Mouse (Mus musculus) heart, embryonic 15.5 days (tissue): ENCODE data around the gene Tenm4. TPM values are rescaled to one million over a fixed set of nuclear protein-coding genes. Genes with fewer than 3 reads are reported as not detected.
A peak's percentile ranks its signal among the peaks of the same experiment; 100 is the strongest.

Source experiments
- ATAC-seq: fragments of 200-750 bp; cut with Nextera tagmentation; replicated peaks from 2 replicates; pipeline ENCODE4 v1.8.0; 2017; ENCODE audit warnings: low read depth, moderate TSS enrichment; ENCODE audit not compliant: insufficient number of reproducible peaks, insufficient read depth, low FRiP score
- H3K27ac ChIP-seq: fragments of 300-500 bp; sonication (generic); 2 replicates; pipeline ENCODE4 v1.5.1; 2015; ENCODE audit warnings: mild to moderate bottlenecking, inconsistent platforms
- H3K27me3 ChIP-seq: fragments of 300-500 bp; sonication (generic); 2 replicates; pipeline ENCODE4 v1.6.1; 2015; ENCODE audit warnings: inconsistent platforms
- H3K36me3 ChIP-seq: fragments of 300-500 bp; sonication (generic); 2 replicates; pipeline ENCODE4 v1.6.1; 2015; ENCODE audit warnings: mild to moderate bottlenecking, inconsistent platforms
- H3K4me1 ChIP-seq: fragments of 300-500 bp; sonication (generic); replicated peaks from 2 replicates; pipeline ENCODE4 v1.6.1; 2015; ENCODE audit warnings: inconsistent platforms
- H3K4me2 ChIP-seq: fragments of 300-500 bp; sonication (generic); 2 replicates; pipeline ENCODE4 v1.6.1; 2015; ENCODE audit warnings: inconsistent platforms, mild to moderate bottlenecking, moderate library complexity
- H3K4me3 ChIP-seq: fragments of 300-500 bp; sonication (generic); 2 replicates; pipeline ENCODE4 v1.5.1; 2015; ENCODE audit warnings: mild to moderate bottlenecking, inconsistent platforms
- H3K9ac ChIP-seq: fragments of 300-500 bp; sonication (generic); 2 replicates; pipeline ENCODE4 v1.6.1; 2015; ENCODE audit warnings: mild to moderate bottlenecking, inconsistent platforms
- H3K9me3 ChIP-seq: fragments of 300-500 bp; sonication (generic); replicated peaks from 2 replicates; pipeline ENCODE4 v1.6.1; 2016; ENCODE audit warnings: inconsistent platforms
- WGBS: fragments of 180-500 bp; shearing (Covaris S2); methylation state at CpG from one replicate; pipeline ENCODE4 v1.1.7; 2015; ENCODE audit warnings: mixed read lengths; 5-methylcytosine and 5-hydroxymethylcytosine counted together
- polyA plus RNA-seq: library from polyadenylated mRNA; unstranded; fragments of >200 nt; fragmentation: Nextera tagmentation; extraction: Ambion mirVana; gene quantifications from 2 replicates; pipeline ENCODE4 v1.2.1, GENCODE M21; 2015

Tenm4 gene
- polyA plus RNA-seq, 1 experiment from 2014 or later: 7.9 TPM

- no peak for ATAC-seq
- H3K27ac ChIP-seq: no peak overlapping the region
- H3K9me3 ChIP-seq: no peaks in the 10 kb centered on the region
- H3K36me3 ChIP-seq: no peaks in the 10 kb centered on the region
- H3K9ac ChIP-seq: no peak overlapping the region
- no peak overlapping the region for H3K4me3 ChIP-seq
- H3K4me1 ChIP-seq: no peaks in the 10 kb centered on the region
- WGBS: 83% methylated on average over 5 of the region's 5 CpGs
- peaks cover 38% of the 10 kb centered on the region for H3K27me3 ChIP-seq
- no peak overlapping the region for H3K4me2 ChIP-seq
These were observed 554.6 kb downstream of the Tenm4 start for GRCm38 (mm10) chr7:96725603-96726002.

GRCm38 (mm10) chr7:96730360-96730759, 559.3 kb downstream of the Tenm4 start:
- no peaks in the 10 kb centered on the region for H3K4me1 ChIP-seq
- H3K36me3 ChIP-seq: no peaks in the 10 kb centered on the region
- peaks cover 25% of the 10 kb centered on the region for H3K27me3 ChIP-seq
- no peak overlapping the region for H3K4me3 ChIP-seq
- no peak for ATAC-seq
- no peak overlapping the region for H3K4me2 ChIP-seq
- H3K9ac ChIP-seq: no peak overlapping the region
- H3K27ac ChIP-seq: no peak overlapping the region
- H3K9me3 ChIP-seq: no peaks in the 10 kb centered on the region
- 81% methylated on average over 1 of the region's 1 CpGs for WGBS

- H3K36me3 ChIP-seq: no peaks in the 10 kb centered on the region
- 88% methylated on average over 4 of the region's 4 CpGs for WGBS
- H3K4me3 ChIP-seq: no peak overlapping the region
- no peak for ATAC-seq
- no peak overlapping the region for H3K27ac ChIP-seq
- H3K27me3 ChIP-seq: peaks cover 16% of the 10 kb centered on the region; the same call in 1 of the 2 replicates
- no peaks in the 10 kb centered on the region for H3K4me1 ChIP-seq
- no peak overlapping the region for H3K4me2 ChIP-seq
- no peak overlapping the region for H3K9ac ChIP-seq
- H3K9me3 ChIP-seq: no peaks in the 10 kb centered on the region
These were observed 560.9 kb downstream of the Tenm4 start for GRCm38 (mm10) chr7:96731947-96732346.

- WGBS: 62% methylated on average over 7 of the region's 7 CpGs
- no peak overlapping the region for H3K4me2 ChIP-seq
These were observed 563.4 kb downstream of the Tenm4 start for GRCm38 (mm10) chr7:96734315-96735058.

GRCm38 (mm10) chr7:96740631-96741030, 569.6 kb downstream of the Tenm4 start:
- Histone ChIP-seq H3K4me1 (no peaks in the 10 kb centered on the region; the same call in 1 of the 2 replicates), H3K36me3 (no peaks in the 10 kb centered on the region), H3K9ac (no peak overlapping the region), H3K4me2 (no peak overlapping the region), H3K9me3 (no peaks in the 10 kb centered on the region), H3K27me3 (0 out of 2 replicates have a peak, but pooled peaks cover 2% of the 10 kb centered on the region), H3K4me3 (no peak overlapping the region), H3K27ac (no peak overlapping the region)
- no peak for ATAC-seq
- WGBS: 78% methylated on average over 6 of the region's 6 CpGs

More at GRCm38 (mm10) chr7:96734315-96735058, 563.4 kb downstream of the Tenm4 start:
- Histone ChIP-seq H3K27ac (no peak overlapping the region), H3K4me1 (no peaks in the 10 kb centered on the region), H3K4me3 (no peak overlapping the region), H3K9ac (no peak overlapping the region), H3K27me3 (peaks cover 5% of the 10 kb centered on the region; the same call in 1 of the 2 replicates), H3K36me3 (no peaks in the 10 kb centered on the region), H3K9me3 (no peaks in the 10 kb centered on the region)
- ATAC-seq: no peak

GRCm38 (mm10) chr7:96742221-96742620, 571.2 kb downstream of the Tenm4 start:
- Histone ChIP-seq H3K9ac (no peak overlapping the region), H3K4me1 (no peaks in the 10 kb centered on the region; the same call in 1 of the 2 replicates), H3K27ac (no peak overlapping the region), H3K4me2 (no peak overlapping the region), H3K4me3 (no peak overlapping the region), H3K9me3 (no peaks in the 10 kb centered on the region), H3K27me3 (0 out of 2 replicates have a peak, but pooled peaks cover 3% of the 10 kb centered on the region), H3K36me3 (no peaks in the 10 kb centered on the region)
- no peak for ATAC-seq
- 36% methylated on average over 7 of the region's 7 CpGs for WGBS

- no peaks in the 10 kb centered on the region; the same call in 1 of the 2 replicates for H3K4me1 ChIP-seq
- H3K36me3 ChIP-seq: no peaks in the 10 kb centered on the region
- H3K9me3 ChIP-seq: no peaks in the 10 kb centered on the region
- ATAC-seq: 0 out of 2 replicates have a peak, but pooled peaks have one; percentile 43
- 37% methylated on average over 6 of the region's 6 CpGs for WGBS
- H3K27me3 ChIP-seq: 0 out of 2 replicates have a peak, but pooled peaks cover 3% of the 10 kb centered on the region
- H3K4me3 ChIP-seq: no peak overlapping the region
- 0 out of 2 replicates have a peak overlapping the region, but pooled peaks have one; percentile 12 for H3K27ac ChIP-seq
- H3K9ac ChIP-seq: no peak overlapping the region
- H3K4me2 ChIP-seq: no peak overlapping the region
These were observed 574.9 kb downstream of the Tenm4 start for GRCm38 (mm10) chr7:96745956-96746355.

- Histone ChIP-seq H3K4me3 (no peak overlapping the region), H3K27me3 (0 out of 2 replicates have a peak, but pooled peaks cover 3% of the 10 kb centered on the region), H3K36me3 (no peaks in the 10 kb centered on the region), H3K4me1 (no peaks in the 10 kb centered on the region; the same call in 1 of the 2 replicates), H3K4me2 (no peak overlapping the region), H3K27ac (no peak overlapping the region), H3K9me3 (no peaks in the 10 kb centered on the region), H3K9ac (no peak overlapping the region)
- ATAC-seq: no peak
- WGBS: 66% methylated on average over 4 of the region's 4 CpGs
These were observed 575.7 kb downstream of the Tenm4 start for GRCm38 (mm10) chr7:96746706-96747105.

GRCm38 (mm10) chr7:96748538-96749045, 577.5 kb downstream of the Tenm4 start:
- Histone ChIP-seq H3K4me3 (no peak overlapping the region), H3K9ac (no peak overlapping the region), H3K4me2 (no peak overlapping the region), H3K27me3 (0 out of 2 replicates have a peak, but pooled peaks cover 3% of the 10 kb centered on the region), H3K9me3 (no peaks in the 10 kb centered on the region), H3K36me3 (no peaks in the 10 kb centered on the region), H3K27ac (no peak overlapping the region), H3K4me1 (no peaks in the 10 kb centered on the region)
- WGBS: 58% methylated on average over 7 of the region's 7 CpGs
- no peak for ATAC-seq

- H3K4me1 ChIP-seq: no peaks in the 10 kb centered on the region
- H3K9me3 ChIP-seq: no peaks in the 10 kb centered on the region
- H3K36me3 ChIP-seq: no peaks in the 10 kb centered on the region
- WGBS: 60% methylated on average over 8 of the region's 8 CpGs
- ATAC-seq: no peak
- no peak overlapping the region for H3K27ac ChIP-seq
- H3K4me3 ChIP-seq: no peak overlapping the region
- H3K9ac ChIP-seq: no peak overlapping the region
- 0 out of 2 replicates have a peak, but pooled peaks cover 3% of the 10 kb centered on the region for H3K27me3 ChIP-seq
- no peak overlapping the region for H3K4me2 ChIP-seq
These were observed 578.7 kb downstream of the Tenm4 start for GRCm38 (mm10) chr7:96749753-96750152.

- ATAC-seq: no peak
- H3K4me3 ChIP-seq: no peak overlapping the region
- no peak overlapping the region for H3K4me2 ChIP-seq
- H3K9ac ChIP-seq: no peak overlapping the region
- 92% methylated on average over 2 of the region's 2 CpGs for WGBS
- no peaks in the 10 kb centered on the region for H3K9me3 ChIP-seq
- no peaks in the 10 kb centered on the region for H3K36me3 ChIP-seq
- peaks cover 3% of the 10 kb centered on the region for H3K4me1 ChIP-seq
- no peak overlapping the region for H3K27ac ChIP-seq
- H3K27me3 ChIP-seq: no peaks in the 10 kb centered on the region
These were observed 580.2 kb downstream of the Tenm4 start for GRCm38 (mm10) chr7:96751236-96751635.
